Mouse (Mus musculus): ENCODE data around the gene Amigo3.

Amigo3 gene

DNA sequence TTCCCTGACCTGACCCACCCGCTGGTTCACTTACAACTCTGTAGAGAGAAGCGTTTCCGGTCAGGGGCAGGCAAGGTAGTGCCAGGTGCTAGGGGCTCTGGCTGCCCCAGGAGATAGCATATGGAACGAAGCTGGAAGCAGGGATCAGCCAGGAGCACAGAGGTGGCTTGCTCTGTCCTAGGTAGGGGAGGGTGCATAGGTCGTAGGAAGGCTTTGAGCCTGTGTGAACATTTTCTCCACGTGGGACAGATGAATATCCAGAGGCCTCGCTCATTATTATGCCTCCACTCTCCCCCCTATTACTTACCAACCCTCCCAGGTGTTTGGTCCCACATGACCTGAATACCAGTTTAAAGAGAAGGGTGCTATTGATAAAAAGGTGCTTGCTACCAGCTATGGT lies 548 bp upstream of the Amigo3 start:
- DNase-seq (ENCODE audit: extremely low spot score) = no peak

DNA sequence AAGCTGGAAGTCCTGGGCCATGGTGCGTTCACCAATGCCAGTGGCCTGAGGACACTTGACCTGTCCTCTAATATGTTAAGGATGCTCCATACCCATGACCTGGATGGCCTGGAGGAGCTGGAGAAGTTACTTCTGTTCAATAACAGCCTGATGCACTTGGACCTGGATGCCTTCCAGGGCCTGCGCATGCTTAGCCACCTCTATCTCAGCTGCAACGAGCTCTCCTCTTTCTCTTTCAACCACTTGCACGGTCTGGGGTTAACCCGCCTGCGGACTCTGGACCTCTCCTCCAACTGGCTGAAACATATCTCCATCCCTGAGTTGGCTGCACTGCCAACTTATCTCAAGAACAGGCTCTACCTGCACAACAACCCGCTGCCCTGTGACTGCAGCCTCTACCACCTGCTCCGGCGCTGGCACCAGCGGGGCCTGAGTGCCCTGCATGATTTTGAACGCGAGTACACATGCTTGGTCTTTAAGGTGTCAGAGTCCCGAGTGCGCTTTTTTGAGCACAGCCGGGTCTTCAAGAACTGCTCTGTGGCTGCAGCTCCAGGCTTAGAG lies 786 bp downstream of the Amigo3 start:
- DNase-seq (ENCODE audit: extremely low spot score) = no peak

GRCm38 (mm10) chr9:108054331-108055040 lies 1.5 kb downstream of the Amigo3 start:
- no peak for DNase-seq (ENCODE audit: extremely low spot score)

- no peak for DNase-seq (ENCODE audit: extremely low spot score)
Observed at GRCm38 (mm10) chr9:108055061-108055460, 2.1 kb downstream of the Amigo3 start.

GRCm38 (mm10) chr9:108055661-108056237 lies 2.8 kb downstream of the Amigo3 start:
- DNase-seq (ENCODE audit: extremely low spot score) = no peak

DNA sequence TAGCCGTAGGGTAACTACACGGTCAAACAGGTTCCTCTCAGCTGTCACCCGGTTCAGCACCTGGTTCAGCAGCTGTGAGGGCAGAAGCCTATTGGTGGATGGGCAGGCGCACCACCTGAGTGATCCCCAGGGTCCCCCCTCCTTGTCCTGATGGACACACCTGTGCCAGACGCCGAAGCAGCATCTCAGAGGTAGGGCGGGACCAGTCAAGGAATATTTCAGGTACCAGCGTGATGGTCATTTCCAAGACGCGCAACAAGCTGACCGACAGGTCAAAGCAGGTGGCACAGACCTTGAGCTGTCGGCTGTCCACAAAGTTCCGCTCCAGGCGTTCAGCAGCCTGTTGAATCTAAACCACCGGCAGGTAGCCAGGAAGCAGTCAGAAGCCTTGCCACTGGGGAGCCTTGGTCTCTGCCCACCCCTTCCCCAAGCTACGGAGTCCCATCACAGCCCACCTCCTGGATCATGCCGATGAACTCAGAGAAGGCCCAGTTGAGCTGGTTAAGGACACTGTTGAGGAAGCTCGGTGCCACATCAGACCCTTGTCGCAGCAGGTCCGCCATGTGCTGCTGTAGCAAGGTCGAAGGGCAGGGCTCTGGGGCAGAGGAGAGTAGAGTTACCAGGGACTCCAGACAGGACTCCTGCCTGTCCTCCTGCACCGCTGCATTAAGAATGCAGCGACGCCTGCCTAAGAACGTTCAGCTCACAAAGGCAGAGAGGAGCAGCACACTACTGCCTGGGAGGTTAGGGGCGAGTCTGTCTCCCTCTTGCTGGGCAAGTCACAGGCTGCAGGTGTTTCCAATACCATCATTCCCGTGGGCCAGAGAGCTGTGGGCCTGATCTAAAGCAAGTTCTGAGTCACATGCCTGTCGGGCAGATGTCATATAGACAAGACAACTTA lies 3.7 kb downstream of the Amigo3 start:
- DNase-seq (ENCODE audit: extremely low spot score) = no peak

GRCm38 (mm10) chr9:108057262-108057562 lies 4.3 kb downstream of the Amigo3 start:
- DNase-seq (ENCODE audit: extremely low spot score) = no peak

GRCm38 (mm10) chr9:108058291-108058690 lies 5.3 kb downstream of the Amigo3 start:
- DNase-seq (ENCODE audit: extremely low spot score) = no peak

DNA sequence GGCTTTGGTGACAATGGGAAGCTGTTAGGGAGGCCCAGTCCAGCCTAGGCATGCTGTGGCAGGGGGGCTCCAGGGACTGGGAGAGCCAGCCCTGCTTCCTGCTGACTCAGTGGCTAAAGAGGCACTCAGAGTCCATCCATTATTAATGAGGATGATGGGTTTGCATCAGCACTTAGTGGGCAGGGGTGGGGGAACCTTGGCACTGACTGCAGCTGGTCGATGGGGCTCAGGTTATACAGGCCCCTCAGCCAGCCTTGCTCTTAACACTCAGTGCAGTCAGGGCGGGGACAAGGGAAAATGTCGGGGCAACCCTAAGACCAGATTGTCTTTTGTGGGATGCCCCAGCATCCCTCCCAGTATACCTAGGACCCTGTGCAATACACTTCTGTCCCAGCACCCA lies 9.2 kb downstream of the Amigo3 start:
- no peak for DNase-seq (ENCODE audit: extremely low spot score)

DNA sequence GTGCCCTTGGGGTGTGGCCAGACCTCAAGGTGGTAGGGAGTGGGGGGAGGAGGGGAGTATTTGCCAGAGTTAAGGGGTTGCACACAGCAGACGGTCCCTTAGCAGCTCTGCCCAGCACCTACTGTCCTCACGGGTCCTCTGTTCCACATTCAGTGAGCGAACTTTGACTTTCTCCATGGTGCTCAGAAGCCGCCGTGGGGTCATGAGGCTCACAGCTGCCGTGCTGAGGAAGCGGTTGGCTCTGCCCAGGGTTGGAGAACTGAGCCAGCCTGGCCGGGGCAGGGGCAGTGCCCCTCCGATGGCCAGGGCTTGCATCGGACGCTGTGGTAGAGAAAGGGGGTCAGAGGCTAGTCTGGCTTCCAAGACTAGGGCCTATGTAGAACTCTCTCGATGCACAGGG lies 10.4 kb downstream of the Amigo3 start:
- no peak for DNase-seq (ENCODE audit: extremely low spot score)

- peak; percentile 45 for DNase-seq (ENCODE audit: extremely low spot score)
Observed at GRCm38 (mm10) chr9:108065491-108066011, 12.6 kb downstream of the Amigo3 start.

DNA sequence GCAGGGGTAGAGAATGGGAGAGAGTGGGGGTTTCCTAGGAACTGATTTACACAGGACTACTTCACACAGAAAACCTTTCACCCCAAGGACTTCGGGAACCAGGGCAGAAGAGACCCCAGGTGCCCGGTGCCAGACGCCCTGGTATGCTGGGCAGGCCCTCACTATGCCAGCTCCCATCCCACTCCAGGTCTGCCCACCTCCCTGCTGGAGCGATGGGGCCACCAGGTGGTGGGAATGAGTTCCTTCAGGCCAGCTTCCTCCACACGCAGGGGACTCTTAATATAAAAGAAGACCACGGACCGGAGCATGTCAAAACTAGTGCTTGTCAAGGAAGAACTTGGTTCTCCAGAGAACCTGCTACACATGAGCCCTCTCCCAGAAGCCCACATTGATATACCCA lies 14.2 kb downstream of the Amigo3 start:
- no peak for DNase-seq (ENCODE audit: extremely low spot score)

DNA sequence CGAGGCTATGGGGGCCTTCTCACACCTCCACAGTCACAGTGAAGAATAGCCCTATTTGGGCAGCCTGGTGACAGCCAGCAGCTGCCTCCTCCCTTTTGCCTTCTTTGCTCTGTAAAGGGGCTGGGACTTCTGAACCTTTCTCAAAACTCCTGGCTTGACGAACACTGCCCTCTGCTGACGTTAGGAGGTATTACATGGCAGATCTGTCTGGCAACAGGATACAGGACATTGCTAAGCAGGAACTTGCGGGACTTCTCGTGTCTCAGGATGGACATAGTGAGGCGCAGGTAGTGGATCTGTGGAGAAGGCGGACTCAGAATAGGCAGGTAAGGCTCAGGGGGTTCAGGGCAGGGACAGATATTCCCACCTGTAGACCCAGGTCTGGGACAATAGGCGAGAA lies 14.9 kb downstream of the Amigo3 start:
- DNase-seq (ENCODE audit: extremely low spot score) = peak; percentile 83

DNA sequence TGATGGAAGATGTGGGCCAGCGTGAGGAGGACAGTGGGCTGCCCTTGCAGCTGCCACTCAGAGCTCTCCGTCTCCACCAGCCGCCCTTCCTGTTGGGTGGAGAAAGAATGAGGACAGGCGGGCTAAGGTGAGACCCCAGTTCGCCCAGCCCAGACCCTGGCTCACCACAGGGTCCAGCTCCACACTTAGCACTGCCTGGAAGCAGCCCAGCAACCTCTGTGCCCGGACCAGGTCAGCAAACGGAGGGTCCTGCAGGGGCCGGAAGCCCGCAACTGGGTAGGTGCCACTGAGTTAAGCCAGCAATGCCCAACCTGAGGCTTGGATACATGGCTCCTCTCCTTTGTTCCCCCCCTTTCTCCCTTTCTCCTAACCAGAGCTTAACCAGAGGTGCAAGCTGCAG lies 16.0 kb downstream of the Amigo3 start:
- DNase-seq (ENCODE audit: extremely low spot score) = no peak

- no peak for DNase-seq (ENCODE audit: extremely low spot score)
Observed at GRCm38 (mm10) chr9:108069529-108069928, 16.6 kb downstream of the Amigo3 start.

GRCm38 (mm10) chr9:108071801-108072200 lies 18.8 kb downstream of the Amigo3 start:
- no peak for DNase-seq (ENCODE audit: extremely low spot score)

DNA sequence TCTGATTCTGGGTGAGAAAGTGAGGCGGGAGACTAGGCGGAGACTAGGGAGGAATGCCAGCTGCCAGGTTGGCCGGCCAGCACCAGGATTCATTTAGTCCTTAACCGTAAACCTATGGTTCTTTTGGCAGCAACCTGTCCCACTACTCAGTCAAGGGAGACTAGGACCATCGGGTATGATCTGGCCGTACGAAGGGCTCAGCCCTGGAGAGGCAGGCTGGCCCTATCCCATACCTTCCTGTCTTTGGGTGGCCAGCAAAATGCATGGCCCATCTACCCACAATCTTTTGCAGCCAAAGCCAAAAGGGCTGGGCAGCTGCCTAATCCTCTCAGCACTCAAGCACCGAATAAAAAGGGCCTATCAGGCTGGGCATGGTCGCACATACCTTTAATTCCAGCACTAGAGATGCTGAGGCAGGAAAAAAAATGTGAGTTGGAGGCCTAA lies 19.5 kb downstream of the Amigo3 start:
- DNase-seq (ENCODE audit: extremely low spot score) = no peak

- DNase-seq (ENCODE audit: extremely low spot score) = no peak
Observed at GRCm38 (mm10) chr9:108073141-108073930, 20.4 kb downstream of the Amigo3 start.

- no peak for DNase-seq (ENCODE audit: extremely low spot score)
Observed at GRCm38 (mm10) chr9:108080168-108080567, 27.2 kb downstream of the Amigo3 start, which contains the start of gene Mst1. Gene Mst1, plus strand, starts transcription at chr9:108080436.

DNA sequence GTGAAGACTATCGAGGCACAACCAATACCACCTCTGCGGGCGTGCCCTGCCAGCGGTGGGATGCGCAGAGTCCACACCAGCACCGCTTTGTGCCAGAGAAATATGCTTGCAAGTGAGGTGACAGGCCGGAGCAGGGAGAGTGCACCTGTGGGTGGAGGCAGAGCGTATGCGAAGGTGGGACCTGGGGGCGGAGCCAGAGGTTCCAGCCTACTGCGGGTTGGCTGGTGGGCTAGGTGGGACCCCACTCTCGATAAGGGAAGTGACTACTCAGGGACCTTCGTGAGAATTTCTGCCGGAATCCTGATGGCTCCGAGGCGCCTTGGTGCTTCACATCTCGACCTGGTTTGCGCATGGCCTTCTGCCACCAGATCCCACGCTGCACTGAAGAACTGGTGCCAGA lies 29.6 kb downstream of the Amigo3 start:
- DNase-seq (ENCODE audit: extremely low spot score) = no peak

DNA sequence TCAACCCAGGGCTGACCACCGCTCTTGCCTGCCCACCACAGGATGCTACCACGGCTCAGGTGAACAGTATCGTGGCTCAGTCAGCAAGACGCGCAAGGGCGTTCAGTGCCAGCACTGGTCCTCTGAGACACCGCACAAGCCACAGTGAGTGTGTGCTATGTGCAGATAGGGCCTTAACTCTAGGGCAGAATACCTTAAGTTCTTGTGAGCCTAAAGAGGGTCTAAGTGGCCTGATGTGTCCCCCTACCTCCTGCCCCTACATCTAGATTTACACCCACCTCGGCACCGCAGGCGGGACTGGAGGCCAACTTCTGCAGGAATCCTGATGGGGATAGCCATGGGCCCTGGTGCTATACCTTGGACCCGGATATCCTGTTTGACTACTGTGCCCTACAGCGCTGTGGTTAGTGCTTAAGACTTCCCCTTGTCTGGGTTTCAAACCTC lies 30.1 kb downstream of the Amigo3 start, which contains the start of gene Rnf123:
Gene Rnf123 (minus strand): TSS at position 359 of the 444 bp plus-strand sequence.
- DNase-seq (ENCODE audit: extremely low spot score) = no peak

Data from embryo, embryonic 9.5 days (tissue).